Mouse (Mus musculus) megakaryocyte, embryonic 14.5 days (primary cell): Measurements from ENCODE around the gene Ptgir. TPM values are rescaled to one million over a fixed set of nuclear protein-coding genes. Genes with fewer than 3 reads are reported as not detected.

Experiments
- H3K27me3 ChIP-seq: replicated peaks from 2 replicates; pipeline ENCODE3; 2012; ENCODE audit warnings: inconsistent platforms
- H3K36me3 ChIP-seq: replicated peaks from 2 replicates; pipeline ENCODE3; 2012; ENCODE audit warnings: low read length, inconsistent platforms, mixed read lengths
- H3K4me1 ChIP-seq: 2 replicates; pipeline ENCODE4 v1.6.1; 2012; ENCODE audit warnings: inconsistent platforms
- H3K4me3 ChIP-seq: replicated peaks from 2 replicates; pipeline ENCODE3; 2012; ENCODE audit warnings: moderate library complexity, mild to moderate bottlenecking, inconsistent platforms
- H3K9me3 ChIP-seq: 2 replicates; pipeline ENCODE4 v1.6.1; 2012; ENCODE audit warnings: inconsistent platforms
- FLI1 ChIP-seq: IDR thresholded peaks from 2 replicates; pipeline ENCODE4 v1.6.1; 2012; ENCODE audit warnings: low read length, inconsistent platforms, mixed read lengths
- GATA1 ChIP-seq: IDR thresholded peaks from 3 replicates; pipeline ENCODE4 v1.6.1; 2012; ENCODE audit warnings: mixed read lengths, low read length, inconsistent platforms, borderline replicate concordance
- polyA plus RNA-seq: library from polyadenylated mRNA; stranded (reverse); fragments of >175 nt; gene quantifications from 2 replicates; pipeline ENCODE4 v1.2.3, GENCODE M21; 2012; ENCODE audit warnings: low replicate concordance; ENCODE audit not compliant: insufficient read depth

Ptgir gene
- polyA plus RNA-seq, 1 experiment = 56.9 TPM

DNA sequence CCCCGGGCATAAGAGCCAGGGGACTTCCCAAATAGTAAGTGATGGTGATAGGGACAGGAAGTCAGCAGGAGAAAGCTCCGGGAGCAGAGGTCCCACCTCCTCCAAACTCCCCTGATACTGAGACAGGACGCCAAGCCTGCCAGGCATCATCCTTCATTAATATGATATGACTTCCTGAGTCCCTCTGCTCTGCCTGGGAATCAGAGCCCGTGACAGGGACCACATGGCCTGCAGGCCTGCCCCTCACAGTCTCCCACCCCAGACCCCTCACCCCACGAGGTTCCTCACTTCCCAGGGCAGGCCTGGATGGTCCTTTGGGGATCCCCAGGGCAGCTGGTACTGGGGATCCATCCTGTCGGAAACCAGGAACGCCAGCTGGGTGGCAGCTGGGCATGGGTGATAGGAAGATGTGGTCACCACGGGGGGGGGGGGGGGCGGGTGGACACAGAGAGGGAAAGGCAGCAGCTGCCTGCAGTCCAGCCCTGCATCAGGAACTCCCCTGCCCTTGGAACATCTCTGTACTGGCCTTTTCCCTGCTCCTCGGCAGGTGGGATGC lies 2.1 kb upstream of the Ptgir start:
- Histone ChIP-seq H3K36me3 (peaks cover 29% of the 10 kb centered on the region), H3K4me1 (peaks cover 100% of the 10 kb centered on the region), H3K4me3 (peak overlapping the region; percentile 87), H3K27me3 (no peaks in the 10 kb centered on the region), H3K9me3 (no peaks in the 10 kb centered on the region)
- TF ChIP-seq GATA1 (no peak), FLI1 (no peak)

DNA sequence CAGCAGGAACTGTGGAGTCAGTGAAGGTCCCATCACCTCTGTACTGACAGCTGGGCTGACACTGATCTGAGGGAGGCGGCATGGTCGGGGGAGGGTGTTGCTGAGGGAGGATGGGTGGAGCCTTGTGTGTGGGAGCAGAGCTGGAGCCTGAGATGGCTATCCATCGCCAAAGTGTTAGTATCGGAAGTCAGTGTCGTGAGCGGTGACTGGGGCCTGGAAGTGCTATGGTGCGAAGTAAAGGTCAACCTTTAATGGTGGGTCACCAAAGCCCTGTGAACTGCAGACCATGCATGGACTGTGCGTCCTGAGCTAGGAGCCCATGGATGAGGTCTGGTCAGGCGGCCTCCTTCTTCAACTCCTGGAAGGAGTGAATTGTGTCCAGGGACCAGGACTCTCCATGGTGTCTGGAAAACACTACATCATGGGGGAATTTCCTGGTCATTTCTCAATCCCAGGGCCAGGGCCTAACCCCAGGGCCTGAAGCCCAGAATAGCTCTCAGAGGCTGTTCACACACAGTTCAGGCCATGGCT lies 734 bp upstream of the Ptgir start:
- no peaks in the 10 kb centered on the region for H3K9me3 ChIP-seq
- no peaks in the 10 kb centered on the region for H3K27me3 ChIP-seq
- peak overlapping the region; percentile 94 for H3K4me3 ChIP-seq
- no peak for TF ChIP-seq GATA1
- no peak for TF ChIP-seq FLI1
- H3K4me1 ChIP-seq = peaks cover 100% of the 10 kb centered on the region
- peaks cover 42% of the 10 kb centered on the region for H3K36me3 ChIP-seq

DNA sequence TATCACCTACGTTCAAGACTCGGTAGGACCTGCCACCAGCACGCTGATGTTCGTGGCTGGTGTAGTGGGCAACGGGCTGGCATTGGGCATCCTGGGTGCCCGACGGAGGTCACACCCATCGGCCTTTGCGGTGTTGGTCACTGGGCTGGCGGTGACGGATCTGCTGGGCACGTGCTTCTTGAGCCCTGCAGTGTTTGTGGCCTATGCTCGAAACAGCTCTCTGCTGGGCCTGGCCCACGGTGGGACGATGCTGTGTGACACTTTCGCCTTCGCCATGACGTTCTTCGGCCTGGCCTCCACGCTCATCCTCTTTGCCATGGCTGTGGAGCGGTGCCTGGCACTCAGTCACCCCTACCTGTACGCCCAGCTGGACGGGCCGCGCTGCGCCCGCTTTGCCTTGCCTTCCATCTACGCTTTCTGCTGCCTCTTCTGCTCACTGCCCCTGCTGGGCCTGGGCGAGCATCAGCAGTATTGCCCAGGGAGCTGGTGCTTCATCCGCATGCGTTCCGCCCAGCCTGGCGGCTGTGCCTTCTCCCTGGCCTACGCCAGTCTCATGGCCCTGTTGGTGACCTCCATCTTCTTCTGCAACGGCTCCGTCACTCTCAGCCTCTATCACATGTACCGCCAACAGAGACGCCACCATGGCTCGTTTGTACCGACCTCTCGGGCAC lies 734 bp downstream of the Ptgir start:
- Histone ChIP-seq H3K36me3 (peaks cover 55% of the 10 kb centered on the region), H3K4me3 (peak overlapping the region; percentile 94), H3K27me3 (no peaks in the 10 kb centered on the region), H3K9me3 (no peaks in the 10 kb centered on the region), H3K4me1 (peaks cover 100% of the 10 kb centered on the region)
- TF ChIP-seq GATA1 = no peak
- no peak for TF ChIP-seq FLI1

DNA sequence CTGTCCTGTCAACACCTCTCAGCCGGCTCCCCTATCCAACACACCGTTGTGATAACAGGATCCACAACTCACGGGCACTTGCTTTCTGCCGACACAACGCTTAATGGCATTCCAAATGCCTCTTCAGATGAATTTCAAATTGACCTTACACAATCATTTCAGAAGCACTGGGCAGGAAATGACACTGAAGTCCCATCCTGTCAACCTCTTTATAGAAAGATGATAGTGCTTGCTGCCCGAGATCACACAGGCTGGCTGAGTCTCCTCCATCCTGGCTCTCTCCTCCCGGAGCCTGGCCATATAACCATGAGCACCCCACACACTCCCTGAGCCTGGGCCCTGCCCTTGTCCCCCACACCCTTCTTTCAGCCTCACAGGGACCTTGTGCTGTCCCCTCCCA lies 1.6 kb downstream of the Ptgir start:
- H3K4me3 ChIP-seq = peak overlapping the region; percentile 94
- peaks cover 100% of the 10 kb centered on the region for H3K4me1 ChIP-seq
- H3K9me3 ChIP-seq = no peaks in the 10 kb centered on the region
- H3K36me3 ChIP-seq = peaks cover 62% of the 10 kb centered on the region
- H3K27me3 ChIP-seq = no peaks in the 10 kb centered on the region
- TF ChIP-seq FLI1 (no peak), GATA1 (no peak)

DNA sequence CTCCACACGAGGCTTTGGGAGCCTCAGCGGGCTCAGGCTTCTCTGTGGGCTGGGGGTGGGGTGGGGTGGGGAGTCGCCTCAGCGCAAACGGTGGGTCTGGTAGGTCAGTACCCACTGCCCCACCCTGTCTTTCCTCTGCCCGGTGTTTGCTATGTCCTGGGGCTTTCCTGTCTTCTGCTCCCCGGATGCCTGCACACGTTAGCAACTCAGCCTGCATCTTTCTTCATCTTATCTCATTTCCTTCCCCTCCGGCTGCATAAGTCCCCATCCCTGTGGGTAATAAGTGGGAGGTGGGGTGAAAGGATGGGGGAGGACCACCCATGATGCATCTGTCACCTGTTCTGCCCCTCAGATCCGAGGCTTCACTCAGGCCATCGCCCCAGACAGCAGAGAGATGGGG lies 2.1 kb downstream of the Ptgir start:
- peaks cover 100% of the 10 kb centered on the region for H3K4me1 ChIP-seq
- H3K9me3 ChIP-seq = no peaks in the 10 kb centered on the region
- H3K4me3 ChIP-seq = peak overlapping the region; percentile 94
- H3K27me3 ChIP-seq = no peaks in the 10 kb centered on the region
- H3K36me3 ChIP-seq = peaks cover 66% of the 10 kb centered on the region
- no peak for TF ChIP-seq GATA1
- TF ChIP-seq FLI1 = no peak

DNA sequence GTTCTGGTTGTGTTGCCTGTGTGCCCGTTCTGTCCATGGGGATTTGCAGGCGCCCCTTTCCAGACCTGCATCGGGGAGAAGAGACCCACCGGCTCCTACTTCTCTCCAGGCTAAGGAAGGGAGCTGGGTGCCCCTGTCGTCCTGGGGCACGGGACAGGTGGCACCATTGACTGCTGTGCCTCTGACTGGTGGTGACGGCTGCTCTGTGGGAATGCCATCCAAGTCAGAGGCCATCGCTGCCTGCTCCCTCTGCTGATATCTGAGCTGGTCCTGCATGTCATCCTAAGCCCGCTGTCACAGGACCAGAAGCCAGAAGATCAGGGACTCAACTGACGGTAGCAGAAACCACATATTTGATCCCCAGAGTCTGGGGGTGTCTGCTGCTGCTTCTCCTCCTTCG lies 2.6 kb downstream of the Ptgir start:
- peaks cover 71% of the 10 kb centered on the region for H3K36me3 ChIP-seq
- TF ChIP-seq FLI1 = no peak
- TF ChIP-seq GATA1 = no peak
- H3K9me3 ChIP-seq = no peaks in the 10 kb centered on the region
- H3K4me3 ChIP-seq = peak overlapping the region; percentile 94
- no peaks in the 10 kb centered on the region for H3K27me3 ChIP-seq
- H3K4me1 ChIP-seq = peaks cover 100% of the 10 kb centered on the region

DNA sequence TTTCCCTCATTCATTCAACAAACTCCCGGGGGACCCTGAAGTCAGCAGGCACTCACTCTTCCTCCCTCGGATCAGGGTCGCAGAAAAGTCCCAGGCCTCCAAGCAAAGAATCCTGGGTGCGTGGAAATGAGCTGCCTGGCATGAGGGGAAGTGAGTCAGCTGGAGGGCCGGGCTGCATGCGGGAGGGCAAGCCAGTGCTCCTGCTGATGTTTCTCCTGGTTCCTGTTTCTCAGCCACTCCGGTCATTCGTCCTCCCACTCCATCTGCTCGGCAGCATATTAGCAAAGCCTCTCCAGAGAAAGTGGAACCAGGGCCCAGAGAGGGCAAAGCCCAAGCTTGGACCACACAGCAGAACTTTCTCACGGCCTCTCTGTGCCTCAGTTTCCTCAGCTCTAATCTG lies 3.6 kb downstream of the Ptgir start:
- peak overlapping the region; percentile 94 for H3K4me3 ChIP-seq
- H3K27me3 ChIP-seq = no peaks in the 10 kb centered on the region
- peaks cover 100% of the 10 kb centered on the region for H3K4me1 ChIP-seq
- no peaks in the 10 kb centered on the region for H3K9me3 ChIP-seq
- H3K36me3 ChIP-seq = peaks cover 82% of the 10 kb centered on the region
- no peak for TF ChIP-seq GATA1
- no peak for TF ChIP-seq FLI1

DNA sequence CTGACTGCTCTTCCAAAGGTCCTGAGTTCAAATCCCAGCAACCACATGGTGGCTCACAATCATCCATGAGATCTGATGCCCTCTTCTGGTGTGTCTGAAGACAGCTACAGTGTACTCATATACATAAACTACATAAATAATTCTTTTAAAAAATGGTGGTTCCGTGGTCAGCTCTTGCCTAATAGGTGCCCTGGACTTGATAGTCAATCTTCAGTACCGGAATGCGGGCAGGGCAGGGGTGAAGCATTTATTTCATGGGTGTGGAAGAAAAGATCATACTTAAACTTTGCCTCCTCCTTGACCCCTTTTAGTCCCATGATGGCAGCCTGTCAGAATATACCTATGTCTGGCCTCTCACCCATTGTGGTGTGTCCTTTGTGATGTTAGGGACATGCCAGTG lies 5.6 kb downstream of the Ptgir start:
- TF ChIP-seq FLI1 (no peak), GATA1 (no peak)
- no peaks in the 10 kb centered on the region for H3K9me3 ChIP-seq
- peaks cover 98% of the 10 kb centered on the region for H3K36me3 ChIP-seq

DNA sequence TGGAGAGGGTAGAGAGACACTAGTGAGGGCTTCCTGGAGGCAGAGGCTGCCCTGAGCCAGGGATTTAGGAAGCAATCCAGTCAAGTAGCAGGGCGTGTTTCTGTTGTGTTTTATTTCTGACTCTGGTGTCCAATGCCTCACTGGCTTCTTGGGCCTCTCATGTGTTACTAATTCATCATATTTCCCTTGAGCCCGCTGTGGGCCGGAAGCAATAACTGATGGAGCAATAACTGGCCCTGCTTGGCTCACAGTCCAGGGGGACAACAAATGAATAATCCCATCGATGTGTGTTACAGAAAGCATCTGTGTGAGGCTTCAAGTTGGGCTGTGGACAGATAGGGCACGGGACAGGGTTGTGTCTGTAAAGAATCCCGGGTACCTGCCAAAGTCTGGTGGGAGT lies 6.1 kb downstream of the Ptgir start:
- Histone ChIP-seq H3K36me3 (peaks cover 98% of the 10 kb centered on the region), H3K27me3 (no peaks in the 10 kb centered on the region), H3K4me3 (no peak overlapping the region), H3K9me3 (no peaks in the 10 kb centered on the region), H3K4me1 (peaks cover 90% of the 10 kb centered on the region)
- TF ChIP-seq GATA1 (no peak), FLI1 (no peak)

More for the DNA sequence above, 5.6 kb downstream of the Ptgir start:
- H3K4me1 ChIP-seq = peaks cover 92% of the 10 kb centered on the region
- H3K4me3 ChIP-seq = peak overlapping the region; percentile 23
- H3K27me3 ChIP-seq = no peaks in the 10 kb centered on the region

DNA sequence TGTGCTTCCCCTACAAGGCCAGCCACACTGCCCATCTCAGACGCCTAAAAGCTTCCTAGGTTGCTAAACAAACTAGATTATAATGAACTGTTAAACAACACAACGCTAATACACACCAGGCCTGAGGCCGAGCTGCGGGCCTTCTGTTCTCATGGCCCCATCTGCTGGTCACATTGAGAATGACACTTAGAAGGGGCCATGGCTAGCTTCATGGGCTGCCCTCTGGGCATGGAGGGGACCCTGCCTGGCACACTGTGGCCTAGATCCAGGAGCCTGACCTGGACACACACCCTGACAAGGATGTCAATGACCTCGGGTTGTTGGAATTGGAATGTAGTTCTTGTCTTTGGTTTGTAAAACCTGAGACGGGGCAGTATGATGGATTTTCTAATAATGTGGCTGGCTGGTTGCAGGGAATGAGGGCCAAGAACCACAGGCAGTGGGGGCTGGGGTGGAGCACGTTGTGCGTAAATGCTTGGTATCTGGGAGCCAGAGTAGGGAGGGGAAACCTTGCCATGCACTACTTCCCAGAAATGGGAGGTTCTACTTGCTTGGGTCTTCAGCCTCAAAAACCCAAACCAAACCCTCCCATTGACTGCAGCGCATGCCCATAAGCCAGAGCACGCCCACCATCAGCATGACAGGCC lies 7.6 kb downstream of the Ptgir start:
- no peaks in the 10 kb centered on the region for H3K9me3 ChIP-seq
- H3K27me3 ChIP-seq = no peaks in the 10 kb centered on the region
- H3K4me3 ChIP-seq = peak overlapping the region; percentile 62
- H3K36me3 ChIP-seq = peaks cover 98% of the 10 kb centered on the region
- H3K4me1 ChIP-seq = peaks cover 88% of the 10 kb centered on the region
- no peak for TF ChIP-seq GATA1
